Mouse (Mus musculus) stomach, embryonic 15.5 days (tissue): ENCODE measurements at regions not wholly inside any gene's neighbourhood (a gene's known extent, or its start where the extent isn't known, plus 50 kb on each side); places are given as distances from the start of the nearest gene placed in this dataset.
"Not testable (repeated sequence)": the region's sequence is repeated elsewhere in the genome, so short reads cannot be mapped to it uniquely, and the experiment has no call there.

Experiments
- ATAC-seq: fragments of 200-750 bp; cut with Nextera tagmentation; 2 replicates; pipeline ENCODE4 v1.8.0; 2017; ENCODE audit warnings: low read depth, moderate number of reproducible peaks, moderate TSS enrichment; ENCODE audit not compliant: insufficient read depth, low FRiP score
- H3K27ac ChIP-seq: fragments of 300-500 bp; sonication (generic); 2 replicates; pipeline ENCODE4 v1.5.1; 2015; ENCODE audit warnings: mild to moderate bottlenecking, inconsistent platforms
- H3K27me3 ChIP-seq: fragments of 300-500 bp; sonication (generic); replicated peaks from 2 replicates; pipeline ENCODE4 v1.6.1; 2015; ENCODE audit warnings: inconsistent platforms
- H3K36me3 ChIP-seq: fragments of 300-500 bp; sonication (generic); 2 replicates; pipeline ENCODE4 v1.6.1; 2015; ENCODE audit warnings: inconsistent platforms
- H3K4me1 ChIP-seq: fragments of 300-500 bp; sonication (generic); 2 replicates; pipeline ENCODE4 v1.6.1; 2015; ENCODE audit warnings: inconsistent platforms
- H3K4me2 ChIP-seq: fragments of 300-500 bp; sonication (generic); 2 replicates; pipeline ENCODE4 v1.6.1; 2015; ENCODE audit warnings: mild to moderate bottlenecking, inconsistent platforms
- H3K4me3 ChIP-seq: fragments of 300-500 bp; sonication (generic); replicated peaks from 2 replicates; pipeline ENCODE4 v1.5.1; 2015; ENCODE audit warnings: inconsistent platforms
- H3K9ac ChIP-seq: fragments of 300-500 bp; sonication (generic); 2 replicates; pipeline ENCODE4 v1.6.1; 2015; ENCODE audit warnings: inconsistent platforms
- H3K9me3 ChIP-seq: fragments of 300-500 bp; sonication (generic); 2 replicates; pipeline ENCODE4 v1.6.1; 2016; ENCODE audit warnings: inconsistent platforms
- WGBS: fragments of 180-500 bp; shearing (Covaris S2); methylation state at CpG from one replicate; pipeline ENCODE4 v1.1.7; 2015; 5-methylcytosine and 5-hydroxymethylcytosine counted together

- Histone ChIP-seq H3K4me1 (no peaks in the 10 kb centered on the region; the same call in none of the 2 replicates), H3K4me3 (no peak overlapping the region), H3K27me3 (no peaks in the 10 kb centered on the region), H3K36me3 (no peaks in the 10 kb centered on the region), H3K4me2 (no peak overlapping the region), H3K27ac (no peak overlapping the region), H3K9ac (no peak overlapping the region), H3K9me3 (no peaks in the 10 kb centered on the region)
- WGBS = 87% methylated on average over 7 of the region's 7 CpGs
- no peak for ATAC-seq
These were observed 99.8 kb downstream of the Sox2 start for GRCm38 (mm10) chr3:34749989-34750388.

DNA sequence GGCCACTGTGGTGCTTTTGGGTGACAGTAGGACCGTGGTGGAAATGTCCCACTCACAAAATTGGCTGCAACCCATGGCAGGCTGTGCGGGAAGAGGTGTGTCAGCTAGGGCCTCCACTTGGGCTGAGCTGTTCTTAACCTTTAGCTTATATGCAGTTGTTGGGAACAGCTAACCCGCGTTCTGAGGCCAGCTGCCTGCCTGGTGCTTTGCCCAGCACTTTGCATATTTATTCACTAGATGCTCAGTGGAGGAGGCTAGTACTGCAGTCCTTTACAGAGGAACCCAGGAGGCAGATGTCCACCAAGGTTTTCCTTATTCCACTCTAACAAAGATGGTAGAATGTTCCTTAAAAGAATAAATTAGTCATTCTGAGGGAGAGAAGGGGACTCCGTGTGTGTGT is 101.3 kb downstream of the Sox2 start:
- Histone ChIP-seq H3K4me2 (no peak overlapping the region), H3K9me3 (no peaks in the 10 kb centered on the region), H3K27ac (no peak overlapping the region), H3K4me1 (no peaks in the 10 kb centered on the region; the same call in none of the 2 replicates), H3K9ac (no peak overlapping the region), H3K27me3 (no peaks in the 10 kb centered on the region), H3K36me3 (no peaks in the 10 kb centered on the region), H3K4me3 (no peak overlapping the region)
- no peak for ATAC-seq
- WGBS = 70% methylated on average over 5 of the region's 5 CpGs

DNA sequence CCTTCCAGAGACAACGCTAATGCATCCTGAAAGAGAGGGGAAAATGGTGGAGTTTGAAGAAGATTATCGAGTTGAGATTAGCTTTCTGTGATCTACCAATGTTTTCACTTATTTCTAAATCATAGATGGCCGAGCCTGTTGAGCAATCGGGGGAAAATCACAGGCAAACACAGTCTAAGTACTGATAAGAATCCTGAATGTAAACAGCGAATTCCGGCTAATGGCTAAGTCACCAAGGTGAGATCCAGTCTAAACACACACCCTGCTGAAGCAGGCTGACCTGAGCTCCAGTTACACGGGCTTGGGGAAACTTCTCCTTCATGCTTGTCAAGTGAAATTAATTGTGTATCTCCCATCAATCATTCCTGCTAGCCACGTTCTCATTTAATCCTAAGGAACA is 103.4 kb downstream of the Sox2 start:
- peak; percentile 87 for ATAC-seq
- WGBS = 14% methylated on average over 8 of the region's 8 CpGs
- Histone ChIP-seq H3K4me1 (no peaks in the 10 kb centered on the region; the same call in 1 of the 2 replicates), H3K27me3 (no peaks in the 10 kb centered on the region), H3K27ac (peak overlapping the region; percentile 14; the same call in 1 of the 2 replicates), H3K4me3 (no peak overlapping the region), H3K9ac (no peak overlapping the region), H3K36me3 (no peaks in the 10 kb centered on the region), H3K9me3 (no peaks in the 10 kb centered on the region), H3K4me2 (peak overlapping the region; percentile 21; the same call in 1 of the 2 replicates)

DNA sequence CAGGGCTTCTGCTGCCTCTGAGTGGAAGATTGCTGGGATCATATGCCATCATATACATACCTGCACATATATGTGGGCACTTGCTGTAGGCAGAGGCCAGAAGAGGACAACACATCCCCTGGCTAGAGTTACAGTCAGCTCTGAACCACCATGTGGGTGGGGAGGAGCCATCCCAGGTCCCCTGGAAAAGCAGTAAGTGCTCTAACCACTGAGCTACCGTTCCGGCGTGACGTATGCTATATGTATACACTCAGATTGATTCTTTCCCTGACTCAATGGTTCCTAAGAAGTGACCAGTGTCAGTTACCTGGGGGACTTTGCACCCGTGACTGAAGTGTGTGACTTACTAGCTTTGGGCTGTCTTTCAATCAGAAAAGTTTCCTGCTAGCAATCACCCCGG is 104.6 kb downstream of the Sox2 start:
- no peak overlapping the region for H3K4me2 ChIP-seq
- no peaks in the 10 kb centered on the region for H3K36me3 ChIP-seq
- no peaks in the 10 kb centered on the region for H3K9me3 ChIP-seq
- H3K27ac ChIP-seq = no peak overlapping the region
- ATAC-seq = no peak
- WGBS = 91% methylated on average over 6 of the region's 6 CpGs
- no peak overlapping the region for H3K9ac ChIP-seq
- H3K4me3 ChIP-seq = no peak overlapping the region
- no peaks in the 10 kb centered on the region; the same call in 1 of the 2 replicates for H3K4me1 ChIP-seq
- H3K27me3 ChIP-seq = no peaks in the 10 kb centered on the region

GRCm38 (mm10) chr3:34755282-34755681 is 105.1 kb downstream of the Sox2 start:
- not testable (repeated sequence) for ATAC-seq, H3K4me3 ChIP-seq, H3K9me3 ChIP-seq, H3K4me2 ChIP-seq, H3K9ac ChIP-seq, H3K36me3 ChIP-seq, H3K27ac ChIP-seq, H3K4me1 ChIP-seq, H3K27me3 ChIP-seq
- 90% methylated on average over 5 of the region's 5 CpGs for WGBS

DNA sequence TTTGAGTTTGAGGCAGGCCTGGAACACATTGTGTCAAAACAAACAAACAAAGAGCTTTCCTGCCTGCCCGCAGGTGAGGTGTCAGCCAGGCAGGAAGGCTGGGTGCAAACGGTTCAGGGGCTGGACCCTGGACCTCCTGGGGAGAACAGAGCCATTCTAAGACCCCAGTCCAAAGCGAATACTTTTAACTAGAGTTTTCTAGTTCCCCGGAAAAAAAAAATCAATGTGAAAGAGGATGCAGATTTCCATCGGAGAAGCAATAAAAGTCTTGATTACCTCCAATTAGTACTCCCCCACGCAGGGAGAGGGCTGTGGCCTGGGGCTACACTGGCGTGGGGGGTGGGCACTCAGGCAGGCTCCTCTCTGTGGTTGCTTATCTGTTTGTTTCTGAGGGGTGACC is 106.4 kb downstream of the Sox2 start:
- no peaks in the 10 kb centered on the region for H3K36me3 ChIP-seq
- no peak overlapping the region for H3K4me3 ChIP-seq
- no peak overlapping the region for H3K4me2 ChIP-seq
- H3K9ac ChIP-seq = no peak overlapping the region
- WGBS = 29% methylated on average over 7 of the region's 7 CpGs
- H3K27ac ChIP-seq = no peak overlapping the region
- no peak for ATAC-seq
- no peaks in the 10 kb centered on the region for H3K9me3 ChIP-seq
- no peaks in the 10 kb centered on the region for H3K4me1 ChIP-seq
- no peaks in the 10 kb centered on the region for H3K27me3 ChIP-seq

GRCm38 (mm10) chr3:34757130-34757529 is 106.9 kb downstream of the Sox2 start:
- 68% methylated on average over 6 of the region's 6 CpGs for WGBS
- H3K4me2 ChIP-seq = no peak overlapping the region
- ATAC-seq = no peak

GRCm38 (mm10) chr3:34757813-34758510 is 107.8 kb downstream of the Sox2 start:
- no peaks in the 10 kb centered on the region for H3K27me3 ChIP-seq
- H3K9me3 ChIP-seq = no peaks in the 10 kb centered on the region
- H3K4me1 ChIP-seq = no peaks in the 10 kb centered on the region
- no peak for ATAC-seq
- no peaks in the 10 kb centered on the region for H3K36me3 ChIP-seq
- no peak overlapping the region for H3K4me2 ChIP-seq
- no peak overlapping the region for H3K4me3 ChIP-seq
- H3K9ac ChIP-seq = no peak overlapping the region
- H3K27ac ChIP-seq = no peak overlapping the region
- WGBS = 31% methylated on average over 13 of the region's 13 CpGs

More at GRCm38 (mm10) chr3:34757130-34757529, 106.9 kb downstream of the Sox2 start:
- Histone ChIP-seq H3K4me3 (no peak overlapping the region), H3K27ac (no peak overlapping the region), H3K36me3 (no peaks in the 10 kb centered on the region), H3K9ac (no peak overlapping the region), H3K27me3 (no peaks in the 10 kb centered on the region), H3K9me3 (no peaks in the 10 kb centered on the region), H3K4me1 (no peaks in the 10 kb centered on the region)

DNA sequence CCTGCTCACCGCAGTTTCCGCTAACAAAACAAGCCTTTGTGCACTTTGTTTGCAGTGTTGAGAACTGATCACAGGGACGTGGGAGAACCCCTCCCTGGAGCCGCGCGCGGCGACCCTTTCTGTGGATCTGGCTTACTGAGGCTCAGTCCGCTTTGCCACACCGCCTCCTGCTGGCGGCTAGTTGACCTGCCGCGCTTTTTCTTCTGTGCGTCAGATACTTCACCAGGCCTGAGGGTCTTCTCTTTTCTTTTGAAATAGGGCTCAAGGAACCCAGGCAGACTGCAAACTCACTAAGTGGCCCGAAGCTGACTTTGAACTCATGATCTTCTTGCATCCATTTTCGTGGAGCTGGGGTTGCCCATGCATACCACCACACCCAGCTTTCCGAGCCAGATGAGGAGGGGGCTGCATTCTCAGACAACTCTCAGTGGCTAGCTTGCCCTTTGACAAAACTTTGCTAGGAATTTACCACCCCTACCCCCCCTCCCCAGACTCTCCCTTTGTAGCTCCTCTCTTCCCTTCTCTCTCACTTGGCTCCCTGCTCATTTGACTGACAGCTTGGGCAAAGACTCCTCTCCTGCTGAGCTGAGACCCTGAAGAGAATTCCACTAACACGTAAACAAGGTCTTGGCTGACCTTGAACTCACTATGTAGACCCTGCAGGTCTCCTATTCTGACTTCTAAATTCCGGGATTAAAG is 109.9 kb downstream of the Sox2 start:
- Histone ChIP-seq H3K27me3 (no peaks in the 10 kb centered on the region), H3K4me1 (no peaks in the 10 kb centered on the region), H3K36me3 (no peaks in the 10 kb centered on the region), H3K9me3 (no peaks in the 10 kb centered on the region), H3K4me2 (no peak overlapping the region), H3K4me3 (no peak overlapping the region), H3K9ac (no peak overlapping the region), H3K27ac (no peak overlapping the region)
- ATAC-seq = no peak
- 75% methylated on average over 19 of the region's 19 CpGs for WGBS

- no peaks in the 10 kb centered on the region for H3K36me3 ChIP-seq
- H3K4me1 ChIP-seq = no peaks in the 10 kb centered on the region
- H3K4me2 ChIP-seq = no peak overlapping the region
- H3K27ac ChIP-seq = no peak overlapping the region
- no peaks in the 10 kb centered on the region for H3K9me3 ChIP-seq
- H3K4me3 ChIP-seq = no peak overlapping the region
- 80% methylated on average over 7 of the region's 7 CpGs for WGBS
- no peak overlapping the region for H3K9ac ChIP-seq
- no peaks in the 10 kb centered on the region for H3K27me3 ChIP-seq
- ATAC-seq = no peak
These were observed 111.1 kb downstream of the Sox2 start for GRCm38 (mm10) chr3:34761162-34761769.

DNA sequence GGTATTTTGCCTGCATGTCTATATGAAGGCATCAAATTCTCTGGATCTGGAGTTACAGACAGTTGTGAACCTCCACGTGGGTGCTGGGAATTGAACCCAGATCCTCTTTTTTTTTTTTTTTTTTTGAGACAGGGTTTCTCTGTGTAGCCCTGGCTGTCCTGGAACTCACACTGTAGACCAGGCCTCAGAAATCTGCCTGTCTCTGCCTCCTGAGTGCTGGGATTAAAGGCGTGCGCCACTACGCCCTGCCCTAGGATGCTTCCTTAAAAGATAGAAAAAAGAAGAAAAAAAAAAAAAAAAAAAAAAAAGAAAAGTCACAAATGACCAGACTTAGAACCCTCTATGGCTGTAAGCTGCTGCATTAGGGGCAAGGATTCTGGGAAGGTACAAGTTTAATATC is 111.6 kb downstream of the Sox2 start:
- H3K36me3 ChIP-seq = no peaks in the 10 kb centered on the region
- H3K27ac ChIP-seq = no peak overlapping the region
- H3K4me3 ChIP-seq = no peak overlapping the region
- no peak for ATAC-seq
- H3K27me3 ChIP-seq = no peaks in the 10 kb centered on the region
- no peaks in the 10 kb centered on the region for H3K4me1 ChIP-seq
- no peaks in the 10 kb centered on the region for H3K9me3 ChIP-seq
- H3K9ac ChIP-seq = no peak overlapping the region
- H3K4me2 ChIP-seq = no peak overlapping the region
- WGBS = 93% methylated on average over 4 of the region's 4 CpGs

DNA sequence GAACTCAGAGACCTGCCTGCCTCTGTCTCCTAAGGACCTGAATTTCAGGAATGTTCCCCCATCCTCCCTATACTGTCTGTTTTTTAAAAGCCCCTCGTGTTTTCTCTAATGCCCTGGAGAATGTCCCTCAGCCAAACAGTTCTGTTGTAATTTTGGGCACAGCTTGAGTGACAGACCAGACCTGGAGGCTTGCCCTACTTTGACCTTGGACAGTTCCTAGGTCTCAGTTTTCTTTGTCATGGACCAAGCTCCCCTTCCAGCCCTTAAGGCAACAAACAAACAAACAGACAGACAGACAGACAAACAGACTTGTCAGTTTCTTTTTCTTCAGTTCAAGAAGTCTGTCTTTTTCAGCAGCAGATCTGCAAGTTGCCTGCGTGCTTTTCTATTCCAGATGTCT is 114.4 kb downstream of the Sox2 start:
- Histone ChIP-seq H3K4me2 (no peak overlapping the region), H3K27ac (no peak overlapping the region), H3K4me3 (no peak overlapping the region), H3K9me3 (no peaks in the 10 kb centered on the region), H3K4me1 (no peaks in the 10 kb centered on the region), H3K9ac (no peak overlapping the region), H3K36me3 (no peaks in the 10 kb centered on the region), H3K27me3 (no peaks in the 10 kb centered on the region)
- no peak for ATAC-seq
- 53% methylated on average over 2 of the region's 2 CpGs for WGBS
